Mouse (Mus musculus) thymus, postnatal 25 days (tissue): Measurements from ENCODE around the gene Tmeff1.
A peak's percentile ranks its signal among the peaks of the same experiment; 100 is the strongest.

Source experiments
- DNase-seq: peaks from one replicate; pipeline ENCODE4 v3.0.0; 2022

Gene Tmeff1

GRCm38 (mm10) chr4:48584421-48585240 is at the start of gene Tmeff1:
Tmeff1 (plus strand) TSS chr4:48585174.
- no peak for DNase-seq

GRCm38 (mm10) chr4:48536275-48536674 is 48.7 kb upstream of the Tmeff1 start:
- DNase-seq: no peak

- DNase-seq: no peak
These were observed 48.0 kb upstream of the Tmeff1 start for GRCm38 (mm10) chr4:48537024-48537423.

DNA sequence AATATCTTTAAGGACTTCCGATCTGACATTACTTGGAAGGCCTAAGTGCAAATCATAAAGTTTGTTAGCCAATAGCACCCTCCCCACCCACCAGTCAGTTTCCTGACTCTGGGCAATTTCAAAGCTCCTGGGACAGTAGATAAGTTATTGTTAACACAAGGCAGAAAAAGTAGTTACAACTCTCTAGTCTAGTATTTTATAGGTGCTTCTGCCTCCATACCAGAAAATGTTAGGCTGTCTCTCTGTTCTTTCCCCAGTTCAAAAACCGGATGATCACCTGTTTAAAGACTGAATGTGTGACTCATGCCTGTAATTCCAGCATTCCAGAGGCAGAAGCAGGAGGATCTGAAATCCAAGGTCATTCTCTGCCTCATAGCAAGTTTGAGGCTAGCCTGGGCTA is 46.4 kb upstream of the Tmeff1 start:
- no peak for DNase-seq

DNA sequence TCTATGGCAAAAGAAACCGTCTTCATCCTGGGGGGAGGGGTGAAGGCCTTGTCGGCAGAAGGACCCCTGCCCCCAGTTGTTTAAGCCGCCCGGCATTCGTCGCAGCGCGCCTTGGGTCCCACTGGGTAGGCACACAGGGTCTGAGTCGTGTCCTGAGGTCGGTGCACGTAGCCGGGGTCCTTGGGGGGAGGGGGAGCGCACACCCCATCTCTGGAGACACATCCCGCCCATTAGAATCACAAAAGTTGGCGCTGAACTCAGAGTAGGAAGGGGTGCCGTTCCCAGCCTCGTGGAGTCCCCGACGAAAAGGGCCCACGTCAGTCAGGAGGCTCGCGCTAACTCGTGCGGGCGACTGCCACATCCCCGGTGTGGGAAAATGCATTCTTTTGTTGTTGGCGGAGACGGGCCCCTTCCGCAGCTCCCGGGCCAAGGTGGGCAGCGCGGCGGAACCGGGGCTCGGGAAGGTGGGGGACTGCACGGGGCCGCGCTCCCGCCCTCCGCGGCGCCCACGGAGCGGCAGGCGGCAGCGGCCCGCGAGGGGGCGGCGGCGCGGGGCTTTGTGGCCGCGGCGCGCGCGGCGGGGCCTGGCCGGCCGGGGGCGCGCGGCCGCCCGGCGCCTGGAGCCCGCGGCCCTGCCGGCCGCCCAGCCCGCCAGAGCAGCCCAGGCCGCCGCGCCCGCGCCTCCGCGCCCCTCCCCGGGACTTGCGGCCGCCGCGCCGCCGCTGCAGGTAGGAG is 45.0 kb upstream of the Tmeff1 start, which contains the start of gene Msantd3:
Gene Msantd3 (plus strand): TSS at position 95 of the 735 bp plus-strand sequence.
- peak; percentile 30 for DNase-seq

GRCm38 (mm10) chr4:48540576-48541111 is 44.3 kb upstream of the Tmeff1 start:
- DNase-seq: peak; percentile 5

- no peak for DNase-seq
These were observed 43.3 kb upstream of the Tmeff1 start for GRCm38 (mm10) chr4:48541526-48542250.

DNA sequence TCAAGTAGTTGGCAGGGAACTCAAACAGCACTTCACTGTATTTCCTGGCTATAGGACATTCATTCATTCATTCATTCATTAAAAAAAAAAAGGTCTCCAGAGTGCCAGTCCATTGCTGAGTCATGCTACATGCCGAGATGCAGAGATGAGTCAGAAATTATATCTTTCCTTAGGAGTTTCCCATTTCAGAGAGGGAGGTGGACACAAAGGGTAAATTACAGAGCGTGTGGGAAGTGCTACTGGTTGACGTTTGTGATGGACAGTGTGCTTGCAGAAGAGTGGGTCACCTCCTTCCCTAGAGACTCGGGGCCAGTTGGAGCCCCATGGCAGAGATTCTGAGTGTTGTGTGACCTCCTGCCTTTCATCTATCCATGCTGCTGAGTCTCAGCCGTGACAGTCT is 42.6 kb upstream of the Tmeff1 start:
- DNase-seq: no peak

- no peak for DNase-seq
These were observed 41.7 kb upstream of the Tmeff1 start for GRCm38 (mm10) chr4:48543071-48543865.

DNA sequence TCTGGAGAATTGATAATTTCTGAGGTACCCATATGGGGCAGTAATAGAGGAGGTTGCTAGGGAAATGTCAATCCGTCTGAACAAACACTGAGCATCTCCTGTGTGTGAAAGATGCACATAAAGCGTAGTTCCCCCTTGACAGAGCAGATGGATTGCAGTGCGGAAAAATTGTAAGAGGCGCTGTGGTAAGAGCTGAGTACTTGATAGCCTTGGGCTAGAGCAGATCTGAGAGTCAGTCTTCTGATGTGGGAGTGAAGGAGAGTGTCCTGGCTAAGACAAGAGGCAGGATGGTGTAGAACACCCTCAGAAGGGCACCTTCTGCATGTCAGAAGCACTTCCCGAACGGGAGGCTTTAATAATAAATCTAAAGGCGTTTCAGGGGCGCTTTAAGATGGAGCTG is 40.8 kb upstream of the Tmeff1 start:
- no peak for DNase-seq

- DNase-seq: no peak
These were observed 39.0 kb upstream of the Tmeff1 start for GRCm38 (mm10) chr4:48545966-48546365.

DNA sequence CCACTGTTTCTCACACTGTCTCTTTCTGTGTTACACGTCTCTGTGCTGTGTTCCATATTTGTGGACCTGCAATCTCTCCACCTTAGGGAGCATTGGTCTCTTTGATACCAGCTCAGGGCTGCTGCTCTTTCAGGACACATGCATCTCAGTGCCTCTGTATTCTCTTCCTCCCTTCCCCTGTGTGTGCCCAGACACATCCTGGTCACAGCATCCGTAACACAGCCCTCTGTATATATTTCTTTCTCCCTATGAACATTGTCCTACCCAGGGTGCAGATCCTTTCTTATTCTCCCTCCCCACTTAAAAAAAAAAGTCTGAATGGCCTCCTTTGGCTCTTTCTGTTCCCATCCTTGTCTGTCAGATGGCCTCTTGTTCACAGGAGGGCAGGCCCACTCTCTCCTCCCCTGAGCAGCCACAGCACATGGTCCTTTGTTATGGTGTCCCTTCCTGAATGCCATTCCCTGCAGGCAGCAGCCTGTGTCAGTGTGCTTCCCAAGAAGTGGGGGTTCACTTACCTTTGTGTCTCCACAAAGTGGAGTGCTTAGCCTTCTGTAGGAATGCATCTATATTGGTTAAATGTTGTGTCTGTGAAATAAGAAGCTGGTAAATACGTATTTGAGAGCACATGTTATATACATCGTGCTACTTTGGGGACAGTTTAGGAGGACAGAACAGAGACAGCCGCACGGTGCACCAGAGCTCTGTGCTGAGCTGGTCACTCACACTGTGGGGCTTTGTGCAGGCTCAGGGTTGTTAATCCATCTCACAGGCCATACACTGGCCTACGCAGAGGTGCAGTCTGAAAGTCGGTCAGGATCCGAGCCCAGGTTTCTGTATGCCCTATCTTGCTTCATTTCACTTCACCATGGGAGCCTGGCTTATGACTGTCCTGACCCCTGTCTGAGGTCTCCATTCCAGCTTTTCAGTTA is 38.1 kb upstream of the Tmeff1 start:
- DNase-seq: no peak

DNA sequence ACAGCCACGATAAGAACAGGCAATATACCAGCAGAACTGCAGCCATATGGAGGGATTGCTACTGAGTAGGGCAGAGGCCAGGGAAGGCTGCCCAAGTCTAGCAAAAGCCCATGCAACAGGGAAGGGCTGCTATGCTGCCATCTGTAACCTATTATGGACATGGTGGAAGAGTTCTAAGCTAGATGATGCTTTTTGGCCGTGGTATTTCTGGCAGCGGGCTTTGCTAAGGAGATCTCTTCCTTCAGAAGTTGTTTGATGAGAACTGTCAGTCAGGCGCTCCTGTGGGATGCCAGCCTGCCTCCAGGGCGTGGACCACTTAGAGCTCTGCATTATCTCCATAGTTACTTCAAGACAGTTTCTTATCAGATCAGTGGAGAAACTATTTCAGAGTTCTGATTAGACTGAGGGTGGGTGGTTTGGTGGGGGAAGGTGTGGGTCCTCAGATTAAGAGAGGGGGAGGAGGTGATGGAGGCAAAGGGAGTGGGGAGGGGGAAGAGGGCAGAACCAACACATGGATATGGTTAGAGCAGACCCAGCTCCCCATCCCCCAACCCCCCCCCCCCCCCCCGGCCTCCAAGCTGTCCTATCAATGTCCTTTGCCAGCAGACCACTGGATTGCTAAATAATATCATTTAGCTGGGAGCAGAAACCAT is 36.5 kb upstream of the Tmeff1 start:
- DNase-seq: no peak

GRCm38 (mm10) chr4:48549661-48550060 is 35.3 kb upstream of the Tmeff1 start:
- DNase-seq: no peak

DNA sequence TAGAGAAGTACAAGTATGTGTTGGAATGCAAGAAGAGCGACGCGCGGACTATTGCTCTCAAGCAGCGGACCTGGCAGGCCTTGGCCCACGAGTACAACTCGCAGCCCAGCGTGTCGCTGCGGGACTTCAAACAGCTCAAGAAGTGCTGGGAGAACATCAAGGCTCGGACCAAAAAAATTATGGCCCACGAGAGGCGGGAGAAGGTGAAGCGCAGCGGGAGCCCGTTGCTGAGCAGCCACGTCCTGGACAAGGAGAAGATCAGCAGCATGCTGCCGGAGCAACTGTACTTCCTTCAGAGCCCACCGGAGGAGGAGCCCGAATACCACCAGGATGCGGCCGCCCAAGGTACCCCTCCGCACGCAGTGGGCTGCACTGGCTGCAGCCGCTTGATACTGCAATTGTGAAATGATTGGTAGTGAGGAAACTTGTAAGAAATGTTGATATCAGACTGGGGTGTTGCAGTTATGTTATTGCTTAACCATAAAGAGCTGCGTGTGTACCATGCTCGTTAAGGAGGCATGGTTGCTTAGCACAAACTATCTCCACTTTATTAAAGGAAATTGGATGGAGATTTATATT is 32.4 kb upstream of the Tmeff1 start:
- no peak for DNase-seq

DNA sequence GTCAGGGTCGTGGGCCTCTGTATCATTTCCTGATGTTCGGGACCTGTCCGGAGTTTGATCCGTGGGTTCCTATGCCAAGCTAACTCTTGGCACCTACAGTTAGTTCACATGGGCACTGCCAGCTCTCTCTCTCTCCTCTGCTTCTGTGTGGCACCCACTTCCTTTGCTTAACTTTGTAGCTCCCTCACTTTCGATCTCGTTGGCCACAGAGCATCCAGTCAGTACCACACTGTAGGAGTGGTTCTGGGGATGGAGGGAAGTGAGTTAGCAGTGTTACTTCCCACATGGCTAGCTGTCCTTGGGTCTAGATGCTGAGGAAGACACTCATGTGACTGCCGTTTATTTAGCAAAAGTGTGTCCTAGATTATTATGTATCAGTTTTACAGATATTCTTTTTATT is 30.8 kb upstream of the Tmeff1 start:
- DNase-seq: no peak

DNA sequence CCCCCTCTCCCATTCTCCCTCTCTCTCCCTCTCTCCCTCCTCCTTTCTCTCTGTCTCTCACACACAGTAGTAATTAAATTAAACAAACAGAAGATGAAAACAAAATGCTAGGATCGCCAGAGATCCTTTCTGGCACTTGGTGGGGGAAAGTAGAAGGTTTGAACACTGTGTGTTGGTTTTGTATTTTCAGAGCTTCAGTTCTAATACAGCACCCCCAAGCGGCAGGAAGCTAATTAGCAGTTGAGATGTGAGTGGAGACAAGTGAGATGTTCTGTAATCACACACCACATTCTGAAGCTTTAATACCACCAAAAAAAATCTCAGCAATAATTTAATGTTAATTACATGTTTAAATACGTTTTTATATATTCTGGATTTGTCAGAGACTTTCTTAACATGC is 29.2 kb upstream of the Tmeff1 start:
- peak; percentile 34 for DNase-seq

DNA sequence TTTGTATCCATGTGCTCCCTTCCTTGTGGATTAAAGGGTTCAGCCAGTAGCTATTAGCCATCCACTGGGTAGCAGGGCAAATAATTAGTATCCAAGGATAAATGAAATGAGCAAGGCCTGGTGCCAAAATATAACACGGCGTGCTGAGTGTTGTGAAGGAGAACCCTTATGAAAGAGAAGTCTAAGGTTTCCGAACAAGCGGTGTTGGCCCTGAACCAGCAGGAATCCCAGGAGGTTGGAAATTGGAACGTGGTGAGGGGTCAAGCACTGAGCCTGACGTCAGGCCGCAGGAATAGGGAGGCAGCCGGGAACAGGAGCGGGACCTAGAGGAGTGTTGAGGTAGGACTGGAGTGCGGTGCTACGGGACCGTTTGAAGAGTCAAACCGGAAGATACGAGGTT is 25.3 kb upstream of the Tmeff1 start:
- DNase-seq: no peak

GRCm38 (mm10) chr4:48561824-48562223 is 23.1 kb upstream of the Tmeff1 start:
- DNase-seq: no peak

- no peak for DNase-seq
These were observed 20.0 kb upstream of the Tmeff1 start for GRCm38 (mm10) chr4:48564962-48565361.
